12 mouse cellular contexts compared by ENCODE assay signal in genomic region chr11:109358549-109358948, GRCm38 (mm10). TPM values are rescaled to one million over a fixed set of nuclear protein-coding genes. Genes with fewer than 3 reads are reported as not detected.
DNase-seq lines count a peak whose midpoint lies in the region; ATAC-seq lines count a peak whose summit lies in the region.
"Had no signal": no experiment of that assay in that cellular context is flagged by ENCODE, and none has a peak within 500 bp of the region (broad histone marks: within the 10 kb centered on the region; RNA-seq: fewer than 3 reads in every experiment).

No protein-coding gene starts in this region.

- H3K27me3 ChIP-seq in megakaryocyte, embryonic 14.5 days (replicated peaks): no peaks in the 10 kb centered on the region
- no peaks in the 10 kb centered on the region for H3K27me3 ChIP-seq in heart, embryonic 15.5 days

- H3K9me3 ChIP-seq in megakaryocyte, embryonic 14.5 days: no peaks in the 10 kb centered on the region
- no peaks in the 10 kb centered on the region for H3K9me3 ChIP-seq in heart, embryonic 15.5 days (replicated peaks)

- WGBS in heart, embryonic 15.5 days: 24% methylated on average over 3 of the region's 3 CpGs

- no peak overlapping the region for H3K4me2 ChIP-seq in heart, embryonic 15.5 days

- no peak for ATAC-seq in megakaryocyte, adult 5-6 weeks (ENCODE audit: poor library complexity, severe bottlenecking)
- ATAC-seq in heart, embryonic 15.5 days (replicated peaks; ENCODE audit: insufficient number of reproducible peaks, insufficient read depth, low FRiP score, low read depth): no peak

- peaks cover 84% of the 10 kb centered on the region for H3K4me1 ChIP-seq in megakaryocyte, embryonic 14.5 days
- H3K4me1 ChIP-seq in heart, embryonic 15.5 days (replicated peaks): peaks cover 38% of the 10 kb centered on the region

- peaks cover 27% of the 10 kb centered on the region for H3K36me3 ChIP-seq in megakaryocyte, embryonic 14.5 days (replicated peaks; ENCODE audit: low read length)
- no peaks in the 10 kb centered on the region for H3K36me3 ChIP-seq in heart, embryonic 15.5 days

- H3K27ac ChIP-seq in heart, embryonic 15.5 days: peak overlapping the region; percentile 77
- H3K27ac ChIP-seq: macrophage had no signal

- DNase-seq in gastrocnemius, postnatal 14 days: peak; percentile 15
- DNase-seq in gastrocnemius, adult 8-10 months (ENCODE audit: low spot score in 2 of 2): no peak
- DNase-seq in retina, postnatal 1 day: peak; percentile 82
- DNase-seq in urinary bladder, postnatal 25 days (ENCODE audit: low spot score): no peak
- no peak for DNase-seq in urinary bladder, postnatal 4 days (ENCODE audit: low spot score in 2 of 2)
- DNase-seq: cerebellum, postnatal 36 days; kidney, adult 2 months; thymus, postnatal 25 days had no signal

- no peak overlapping the region for H3K9ac ChIP-seq in heart, embryonic 15.5 days

- intact Hi-C loops in gastrocnemius, postnatal 14 days (cut with DNase I; ENCODE audit: low total_unique reads): no loop called here

- H3K4me3 ChIP-seq in megakaryocyte, embryonic 14.5 days (replicated peaks): peak overlapping the region; percentile 50
- no peak overlapping the region for H3K4me3 ChIP-seq in heart, embryonic 15.5 days

RNA-seq across cellular contexts. Expression of gene Gna13, which starts 4.1 kb away (rescaled TPM):
- total RNA-seq in gastrocnemius, postnatal 14 days (2021): 10 to 100 TPM; 27.1 to 29.7 TPM
- total RNA-seq in gastrocnemius, adult 8-10 months (2022): 10 to 100 TPM; 23.3 to 30.3 (median 28.4) TPM
- polyA plus RNA-seq in megakaryocyte, embryonic 14.5 days (2012; ENCODE audit: insufficient read depth, low replicate concordance): 42.6 and 60.8 TPM in 2 replicates
- total RNA-seq in megakaryocyte, adult 5-6 weeks (2015): 59.5 and 61.2 TPM in 2 replicates
- total RNA-seq in megakaryocyte, adult 5-6 weeks (2017): 54.2 and 57.3 TPM in 2 replicates
- 19.3 and 19.9 TPM in 2 replicates for polyA plus RNA-seq in heart, embryonic 15.5 days (2015; fragmentation: Nextera tagmentation; extraction: Ambion mirVana)

RNA-seq across cellular contexts. Expression of gene 9930022D16Rik, which starts 55.2 kb away (rescaled TPM):
- not detected for total RNA-seq in gastrocnemius, postnatal 14 days (2021)
- total RNA-seq in gastrocnemius, adult 8-10 months (2022): not detected
- not detected in 2 replicates for polyA plus RNA-seq in megakaryocyte, embryonic 14.5 days (2012; ENCODE audit: insufficient read depth, low replicate concordance)
- total RNA-seq in megakaryocyte, adult 5-6 weeks (2015): 0.07 TPM in 1 of 2 replicates, not detected in the other
- total RNA-seq in megakaryocyte, adult 5-6 weeks (2017): 0.08 TPM in 1 of 2 replicates, not detected in the other
- polyA plus RNA-seq in heart, embryonic 15.5 days (2015; fragmentation: Nextera tagmentation; extraction: Ambion mirVana): 0.05 TPM in 1 of 2 replicates, not detected in the other
- polyA plus RNA-seq: kidney, adult 2 months had no signal

Comparison
In these comparisons a context has a peak if more than half of its experiments do, and no peak if none do; other contexts are left out.
1. DNase-seq: peak in gastrocnemius, postnatal 14 days (single experiment) and retina, postnatal 1 day (single experiment); none in gastrocnemius, adult 8-10 months (0 of 2), urinary bladder, postnatal 25 days (single experiment) and urinary bladder, postnatal 4 days (0 of 2).